17 mouse cellular contexts compared by ENCODE assay signal in the genomic region with DNA sequence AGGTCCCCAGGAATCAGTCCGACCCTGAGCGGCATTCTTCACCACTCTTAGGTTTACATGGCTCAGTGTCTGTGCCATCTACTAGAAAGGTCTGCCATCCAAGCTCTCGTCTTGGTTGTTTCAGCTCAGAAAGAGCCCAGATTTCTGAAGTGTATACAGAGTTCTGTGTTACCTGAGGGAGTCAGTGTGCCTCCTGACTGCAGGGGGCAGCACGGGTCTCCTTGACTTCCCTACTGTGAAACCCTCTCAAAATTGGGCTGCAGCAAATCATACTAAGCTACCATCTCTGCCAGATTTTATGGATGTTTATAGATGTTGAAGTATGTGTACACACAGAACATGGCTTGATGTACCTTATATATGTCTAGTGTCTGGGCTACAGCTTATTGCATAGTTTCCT. TPM values are rescaled to one million over a fixed set of nuclear protein-coding genes. Genes with fewer than 3 reads are reported as not detected.
A peak's percentile ranks its signal among the peaks of the same experiment; 100 is the strongest.
DNase-seq lines count a peak whose midpoint lies in the region; TF ChIP-seq lines count a peak whose summit lies in the region.
"Had no signal": no experiment of that assay in that cellular context is flagged by ENCODE, and none has a peak within 500 bp of the region (broad histone marks: within the 10 kb centered on the region; RNA-seq: fewer than 3 reads in every experiment).

No protein-coding gene starts in this region.

- no peak overlapping the region for H3K27ac ChIP-seq in kidney, adult 2 months (ENCODE audit: insufficient read depth, low read depth, low read length)
- H3K27ac ChIP-seq in thymus, adult 2 months (ENCODE audit: control insufficient read depth, insufficient read depth, low read length) = no peak overlapping the region
- H3K27ac ChIP-seq: forebrain, embryonic 10.5 days; heart, embryonic 15.5 days; hindbrain, embryonic 15.5 days; midbrain, embryonic 13.5 days; neural tube, embryonic 13.5 days had no signal

- DNase-seq in kidney, adult 2 months = no peak
- no peak for DNase-seq in kidney, postnatal 10 days
- peak; percentile 35 for DNase-seq in thymus, adult 2 months
- DNase-seq in thymus, adult 18-20 months = no peak
- DNase-seq in brain, adult 2 months (ENCODE audit: low read depth, low spot score) = peak; percentile 19
- DNase-seq in testis, postnatal 14 days (ENCODE audit: low spot score) = no peak
- DNase-seq in urinary bladder, adult 2 months (ENCODE audit: low spot score) = no peak
- DNase-seq: adrenal gland, postnatal 14 days; cerebellum, adult 11-12 months; gastrocnemius, postnatal 10 days; kidney, postnatal 25 days; lung, adult 2 months had no signal

- no peaks in the 10 kb centered on the region for H3K4me1 ChIP-seq in kidney, adult 2 months (ENCODE audit: control insufficient read depth, insufficient read depth, low read length)
- H3K4me1 ChIP-seq in thymus, adult 2 months (replicated peaks; ENCODE audit: control insufficient read depth, insufficient read depth, low read length) = peaks cover 3% of the 10 kb centered on the region; the same call in 1 of the 2 replicates
- H3K4me1 ChIP-seq: heart, embryonic 15.5 days; hindbrain, embryonic 15.5 days; midbrain, embryonic 13.5 days; neural tube, embryonic 13.5 days had no signal

- no peaks in the 10 kb centered on the region for H3K27me3 ChIP-seq in kidney, adult 2 months (replicated peaks; ENCODE audit: control insufficient read depth, insufficient read depth, low read length)
- H3K27me3 ChIP-seq in thymus, adult 2 months (ENCODE audit: control insufficient read depth, insufficient read depth, low read length) = no peaks in the 10 kb centered on the region
- H3K27me3 ChIP-seq: heart, embryonic 15.5 days; hindbrain, embryonic 15.5 days; midbrain, embryonic 13.5 days; neural tube, embryonic 13.5 days had no signal

- H3K36me3 ChIP-seq in kidney, adult 2 months (ENCODE audit: control insufficient read depth, insufficient read depth, low read length) = peaks cover 7% of the 10 kb centered on the region; the same call in 1 of the 2 replicates
- peaks cover 32% of the 10 kb centered on the region for H3K36me3 ChIP-seq in thymus, adult 2 months (ENCODE audit: control insufficient read depth, insufficient read depth, low read length)

- no peak overlapping the region for H3K4me3 ChIP-seq in kidney, adult 2 months (ENCODE audit: insufficient read depth, low read depth, low read length)
- H3K4me3 ChIP-seq in thymus, adult 2 months (ENCODE audit: control insufficient read depth, insufficient read depth, low read length) = no peak overlapping the region
- H3K4me3 ChIP-seq: forebrain, embryonic 10.5 days; heart, embryonic 15.5 days; hindbrain, embryonic 15.5 days; midbrain, embryonic 13.5 days; neural tube, embryonic 13.5 days had no signal

- no peak for TF ChIP-seq POLR2A in kidney, adult 2 months (IDR thresholded peaks at IDR 0.05; ENCODE audit: low read depth, low read length)
- TF ChIP-seq POLR2A in thymus, adult 2 months (IDR thresholded peaks at IDR 0.05; ENCODE audit: control insufficient read depth, extremely low read depth, insufficient read depth, low read length, poor library complexity) = no peak

- 80% methylated on average over 4 of the region's 4 CpGs for WGBS in kidney, adult 2 months
- WGBS in thymus, adult 2 months = 90% methylated on average over 4 of the region's 4 CpGs

- TF ChIP-seq CTCF in kidney, adult 2 months (conservative IDR thresholded peaks at IDR 0.05; ENCODE audit: insufficient read depth, insufficient read length, low read depth, low read length) = 0 out of 2 replicates have a peak, but pooled peaks have one; percentile 13
- TF ChIP-seq CTCF in thymus, adult 2 months (IDR thresholded peaks at IDR 0.05; ENCODE audit: borderline replicate concordance, control insufficient read depth, extremely low read depth, insufficient read depth, low read length, poor library complexity) = no peak

RNA-seq across cellular contexts. Expression of a gene that starts 19.8 kb away (rescaled TPM):
- 16.0 and 26.5 TPM in 2 replicates for polyA plus RNA-seq in kidney, adult 2 months (2012; rRNA removed)
- 33.4 and 36.4 TPM in 2 replicates for polyA plus RNA-seq in thymus, adult 2 months (2012; rRNA removed)
- polyA plus RNA-seq in urinary bladder, adult 2 months (2012; rRNA removed) = 35.0 and 36.5 TPM in 2 replicates

RNA-seq across cellular contexts. Expression of a gene that starts 37.8 kb away (rescaled TPM):
- 14.1 and 14.6 TPM in 2 replicates for polyA plus RNA-seq in kidney, adult 2 months (2012; rRNA removed)
- polyA plus RNA-seq in thymus, adult 2 months (2012; rRNA removed) = 20.3 and 23.8 TPM in 2 replicates
- 20.8 and 20.9 TPM in 2 replicates for polyA plus RNA-seq in urinary bladder, adult 2 months (2012; rRNA removed)

RNA-seq across cellular contexts. Expression of a gene that starts 37.9 kb away (rescaled TPM):
- 17.6 and 18.8 TPM in 2 replicates for polyA plus RNA-seq in kidney, adult 2 months (2012; rRNA removed)
- 53.3 and 56.7 TPM in 2 replicates for polyA plus RNA-seq in thymus, adult 2 months (2012; rRNA removed)
- polyA plus RNA-seq in urinary bladder, adult 2 months (2012; rRNA removed) = 32.9 and 33.7 TPM in 2 replicates

Comparison
In these comparisons a context has a peak if more than half of its experiments do, and no peak if none do; other contexts are left out.
1. DNase-seq: peak in thymus, adult 2 months (single experiment) and brain, adult 2 months (single experiment); none in kidney, adult 2 months (single experiment), kidney, postnatal 10 days (single experiment), thymus, adult 18-20 months (0 of 2), testis, postnatal 14 days (single experiment) and urinary bladder, adult 2 months (single experiment).